Mouse (Mus musculus): ENCODE data around the gene Gm20388. TPM values are rescaled to one million over a fixed set of nuclear protein-coding genes. Genes with fewer than 3 reads are reported as not detected.

The Gm20388 gene
- polyA plus RNA-seq, 1 experiment from 2014 or later, result 7.4 TPM

DNA sequence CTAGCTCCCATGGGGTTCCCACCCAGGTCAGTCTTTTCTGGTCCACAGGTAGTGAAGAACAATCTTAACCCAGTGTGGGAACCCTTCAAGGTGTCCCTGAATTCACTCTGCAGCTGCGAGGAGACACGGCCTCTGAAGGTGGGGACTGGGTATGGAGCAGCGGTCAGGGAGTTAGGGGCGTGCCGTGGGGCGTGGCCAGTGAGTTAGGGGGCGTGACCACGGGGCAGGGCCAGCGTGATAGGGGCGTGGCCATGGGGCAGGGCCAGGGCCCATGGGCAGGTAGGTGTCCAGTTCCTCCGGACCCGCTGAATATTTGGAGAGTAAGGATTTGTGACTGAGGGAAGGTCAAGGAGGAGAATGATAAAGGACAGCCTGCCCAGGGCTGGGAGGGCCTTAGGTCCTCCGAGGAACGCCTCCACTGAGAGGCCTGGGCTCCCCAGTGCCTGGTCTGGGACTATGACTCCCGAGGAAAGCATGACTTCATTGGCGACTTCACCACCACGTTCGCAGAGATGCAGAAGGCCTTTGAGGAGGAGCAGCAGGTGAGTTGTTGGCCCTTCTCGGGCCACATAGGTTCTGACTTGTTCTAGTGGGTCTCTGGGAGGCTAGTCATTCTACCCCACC, 3215.7 kb downstream of the Gm20388 start:
- ATAC-seq (ENCODE audit: insufficient read depth, low FRiP score), result peak; percentile 75; the same call in 1 of the 2 replicates
- Histone ChIP-seq H3K9me3 (replicated peaks; ENCODE audit: control insufficient read depth, low read length) (no peaks in the 10 kb centered on the region), H3K27ac (ENCODE audit: low read length) (no peak overlapping the region), H3K27me3 (ENCODE audit: control insufficient read depth, insufficient read depth, low read length) (0 out of 2 replicates have a peak, but pooled peaks cover 4% of the 10 kb centered on the region), H3K4me2 (ENCODE audit: low read depth, low read length) (peak overlapping the region; percentile 38), H3K9ac (ENCODE audit: low read length) (no peak overlapping the region), H3K4me1 (ENCODE audit: control insufficient read depth, insufficient read depth, low read length) (peaks cover 9% of the 10 kb centered on the region; the same call in 1 of the 2 replicates), H3K36me3 (ENCODE audit: control insufficient read depth, insufficient read depth, low read length) (no peaks in the 10 kb centered on the region), H3K4me3 (replicated peaks; ENCODE audit: low read length) (no peak overlapping the region)
- 8% methylated on average over 19 of the region's 19 CpGs for WGBS

DNA sequence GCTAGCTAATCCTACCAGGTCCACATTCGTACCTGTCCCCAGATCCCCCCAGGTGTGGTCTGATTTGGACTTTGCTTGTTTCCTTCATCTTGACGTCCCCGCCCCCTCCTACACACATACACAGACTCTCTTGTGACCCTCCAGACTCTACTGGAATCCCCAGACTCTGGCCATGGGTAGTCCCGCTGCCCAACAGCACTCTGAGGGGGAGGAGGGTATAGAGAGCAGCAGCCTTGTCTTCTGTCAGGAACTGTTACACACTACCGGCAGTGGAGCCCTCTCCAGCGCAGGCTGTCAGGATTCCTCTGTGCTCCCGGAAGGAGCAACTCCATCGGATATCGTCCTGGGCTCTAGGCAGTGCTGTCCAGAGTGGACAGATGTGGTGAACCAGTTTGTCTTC, 3220.4 kb downstream of the Gm20388 start:
- no peak for ATAC-seq (ENCODE audit: insufficient read depth, low FRiP score)
- no peak overlapping the region for H3K27ac ChIP-seq (ENCODE audit: low read length)
- H3K4me1 ChIP-seq (ENCODE audit: control insufficient read depth, insufficient read depth, low read length), result peaks cover 8% of the 10 kb centered on the region; the same call in 1 of the 2 replicates
- no peak overlapping the region for H3K4me3 ChIP-seq (replicated peaks; ENCODE audit: low read length)
- no peaks in the 10 kb centered on the region for H3K36me3 ChIP-seq (ENCODE audit: control insufficient read depth, insufficient read depth, low read length)
- H3K4me2 ChIP-seq (ENCODE audit: low read depth, low read length), result no peak overlapping the region
- 52% methylated on average over 9 of the region's 9 CpGs for WGBS
- 0 out of 2 replicates have a peak, but pooled peaks cover 4% of the 10 kb centered on the region for H3K27me3 ChIP-seq (ENCODE audit: control insufficient read depth, insufficient read depth, low read length)
- no peak overlapping the region for H3K9ac ChIP-seq (ENCODE audit: low read length)
- no peaks in the 10 kb centered on the region for H3K9me3 ChIP-seq (replicated peaks; ENCODE audit: control insufficient read depth, low read length)

DNA sequence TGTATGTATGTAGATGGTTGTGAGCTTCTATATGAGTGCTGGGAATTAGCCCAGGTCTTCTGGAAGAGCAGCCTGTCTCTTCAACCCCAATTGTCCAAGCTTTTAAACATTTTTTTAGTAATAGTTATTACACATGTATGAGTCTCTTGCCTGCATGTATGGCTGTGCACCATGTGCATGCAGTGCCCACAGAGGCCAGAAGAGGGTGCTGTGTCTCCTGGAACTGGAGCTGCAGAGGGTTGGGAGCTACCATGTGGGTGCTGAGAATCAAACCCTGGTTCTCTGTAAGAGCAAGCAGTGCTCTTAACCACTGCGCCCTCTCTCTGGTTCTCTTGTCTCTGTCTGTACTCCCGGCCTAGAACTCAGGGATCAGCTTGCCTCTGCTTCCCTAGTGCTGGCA, 3222.3 kb downstream of the Gm20388 start:
- H3K9me3 ChIP-seq (replicated peaks; ENCODE audit: control insufficient read depth, low read length), result no peaks in the 10 kb centered on the region
- 98% methylated on average over 2 of the region's 2 CpGs for WGBS
- no peak overlapping the region for H3K9ac ChIP-seq (ENCODE audit: low read length)
- H3K27ac ChIP-seq (ENCODE audit: low read length), result no peak overlapping the region
- H3K36me3 ChIP-seq (ENCODE audit: control insufficient read depth, insufficient read depth, low read length), result no peaks in the 10 kb centered on the region
- no peak overlapping the region for H3K4me3 ChIP-seq (replicated peaks; ENCODE audit: low read length)
- H3K27me3 ChIP-seq (ENCODE audit: control insufficient read depth, insufficient read depth, low read length), result no peaks in the 10 kb centered on the region
- ATAC-seq (ENCODE audit: insufficient read depth, low FRiP score), result no peak
- no peak overlapping the region for H3K4me2 ChIP-seq (ENCODE audit: low read depth, low read length)
- H3K4me1 ChIP-seq (ENCODE audit: control insufficient read depth, insufficient read depth, low read length), result peaks cover 23% of the 10 kb centered on the region

DNA sequence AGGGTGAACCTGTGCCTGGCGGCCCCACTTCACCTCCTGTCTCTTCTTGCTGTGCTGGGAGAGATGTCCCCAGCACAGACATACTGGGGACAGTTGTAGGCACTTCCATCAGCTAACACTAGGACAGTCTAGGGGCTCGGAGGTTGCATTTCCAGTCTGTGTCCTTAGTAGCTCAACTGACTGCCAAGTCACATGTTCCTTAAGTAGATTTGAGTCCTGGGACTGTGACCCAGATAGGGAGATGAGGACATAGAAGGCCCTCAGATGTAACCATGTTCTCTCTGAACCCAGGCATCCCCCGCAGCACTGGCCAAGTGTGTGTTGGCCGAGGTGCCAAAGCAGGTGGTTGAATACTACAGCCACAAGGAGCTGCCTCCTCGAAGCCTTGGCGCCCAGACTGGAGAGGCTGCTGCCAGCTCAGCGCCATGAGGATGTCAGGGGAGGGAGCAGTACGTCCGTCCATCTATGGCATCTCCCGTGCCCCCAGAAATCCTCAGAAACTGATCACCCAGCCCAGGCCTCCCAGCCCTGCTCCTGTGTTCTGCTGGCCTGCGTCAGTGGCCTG, 3223.6 kb downstream of the Gm20388 start:
- Histone ChIP-seq H3K9me3 (replicated peaks; ENCODE audit: control insufficient read depth, low read length) (no peaks in the 10 kb centered on the region), H3K27me3 (ENCODE audit: control insufficient read depth, insufficient read depth, low read length) (no peaks in the 10 kb centered on the region), H3K4me3 (replicated peaks; ENCODE audit: low read length) (no peak overlapping the region), H3K4me2 (ENCODE audit: low read depth, low read length) (no peak overlapping the region), H3K9ac (ENCODE audit: low read length) (no peak overlapping the region), H3K4me1 (ENCODE audit: control insufficient read depth, insufficient read depth, low read length) (peaks cover 30% of the 10 kb centered on the region), H3K36me3 (ENCODE audit: control insufficient read depth, insufficient read depth, low read length) (no peaks in the 10 kb centered on the region), H3K27ac (ENCODE audit: low read length) (no peak overlapping the region)
- ATAC-seq (ENCODE audit: insufficient read depth, low FRiP score), result no peak
- WGBS, result 89% methylated on average over 11 of the region's 11 CpGs

DNA sequence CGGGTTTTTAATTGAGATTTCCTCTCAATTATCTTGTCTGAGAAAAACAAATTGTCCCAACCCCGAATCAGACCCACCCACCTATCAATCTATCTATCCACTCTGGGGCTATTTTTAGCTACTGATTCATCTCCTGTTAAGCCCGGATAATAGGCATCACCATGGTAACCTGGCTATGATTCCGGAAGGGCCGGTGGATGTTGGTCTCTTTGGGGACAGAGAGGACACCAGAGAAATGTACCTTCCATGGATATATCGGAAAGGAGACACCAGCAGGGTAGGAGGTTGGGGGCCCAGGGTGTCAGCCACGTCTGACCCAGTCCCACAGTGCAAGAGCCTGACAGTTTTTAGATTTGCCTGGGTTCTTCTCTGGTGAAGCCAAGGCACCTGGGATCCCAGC, 3224.8 kb downstream of the Gm20388 start:
- no peaks in the 10 kb centered on the region for H3K36me3 ChIP-seq (ENCODE audit: control insufficient read depth, insufficient read depth, low read length)
- WGBS, result 28% methylated on average over 7 of the region's 7 CpGs
- H3K27me3 ChIP-seq (ENCODE audit: control insufficient read depth, insufficient read depth, low read length), result no peaks in the 10 kb centered on the region
- H3K4me1 ChIP-seq (ENCODE audit: control insufficient read depth, insufficient read depth, low read length), result peaks cover 30% of the 10 kb centered on the region
- no peak overlapping the region for H3K27ac ChIP-seq (ENCODE audit: low read length)
- ATAC-seq (ENCODE audit: insufficient read depth, low FRiP score), result no peak
- no peak overlapping the region for H3K4me3 ChIP-seq (replicated peaks; ENCODE audit: low read length)
- H3K9ac ChIP-seq (ENCODE audit: low read length), result no peak overlapping the region
- H3K4me2 ChIP-seq (ENCODE audit: low read depth, low read length), result no peak overlapping the region
- no peaks in the 10 kb centered on the region for H3K9me3 ChIP-seq (replicated peaks; ENCODE audit: control insufficient read depth, low read length)

DNA sequence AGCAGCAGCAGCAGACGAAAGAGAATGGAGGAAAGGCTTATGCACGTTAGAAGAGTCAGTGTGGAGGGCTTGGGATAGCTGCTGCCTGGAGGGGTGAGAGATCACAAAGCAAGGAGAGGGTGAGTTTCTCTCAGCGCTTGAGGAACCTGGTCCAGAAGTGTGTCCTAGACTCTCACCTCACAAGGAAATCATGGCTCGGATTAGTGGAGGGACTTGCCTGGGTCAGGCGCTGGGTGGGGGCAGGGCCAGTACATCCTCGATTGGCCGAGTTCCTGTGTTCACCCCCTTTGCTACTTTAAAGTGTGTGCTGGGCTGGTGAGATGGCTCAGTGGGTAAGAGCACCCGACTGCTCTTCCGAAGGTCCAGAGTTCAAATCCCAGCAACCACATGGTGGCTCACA, 3225.2 kb downstream of the Gm20388 start:
- H3K4me1 ChIP-seq (ENCODE audit: control insufficient read depth, insufficient read depth, low read length), result peaks cover 30% of the 10 kb centered on the region
- no peak overlapping the region for H3K27ac ChIP-seq (ENCODE audit: low read length)
- WGBS, result 43% methylated on average over 9 of the region's 9 CpGs
- no peak overlapping the region for H3K4me2 ChIP-seq (ENCODE audit: low read depth, low read length)
- H3K9me3 ChIP-seq (replicated peaks; ENCODE audit: control insufficient read depth, low read length), result no peaks in the 10 kb centered on the region
- no peak overlapping the region for H3K9ac ChIP-seq (ENCODE audit: low read length)
- H3K27me3 ChIP-seq (ENCODE audit: control insufficient read depth, insufficient read depth, low read length), result no peaks in the 10 kb centered on the region
- H3K36me3 ChIP-seq (ENCODE audit: control insufficient read depth, insufficient read depth, low read length), result no peaks in the 10 kb centered on the region
- no peak for ATAC-seq (ENCODE audit: insufficient read depth, low FRiP score)
- no peak overlapping the region for H3K4me3 ChIP-seq (replicated peaks; ENCODE audit: low read length)

DNA sequence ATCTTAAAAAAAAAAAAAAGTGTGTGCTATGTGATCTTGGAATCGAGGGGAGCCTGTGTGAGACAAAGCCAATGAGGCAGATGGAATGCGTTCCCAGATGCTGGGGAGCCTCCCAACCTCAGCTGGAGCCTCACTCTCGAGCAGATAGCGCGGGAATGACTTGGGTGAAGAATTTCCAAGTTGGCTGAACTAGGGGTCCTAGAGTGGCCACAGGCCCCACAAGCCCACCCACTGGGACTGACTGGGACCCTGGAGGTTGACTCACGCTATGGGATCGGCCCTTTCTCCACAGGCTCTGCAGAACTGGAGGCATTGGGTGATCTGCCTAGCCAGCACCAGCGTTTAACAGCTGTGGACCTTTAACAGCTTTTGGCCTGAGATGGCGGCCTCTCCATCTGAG, 3225.6 kb downstream of the Gm20388 start:
- 69% methylated on average over 9 of the region's 9 CpGs for WGBS
- Histone ChIP-seq H3K9ac (ENCODE audit: low read length) (no peak overlapping the region), H3K27ac (ENCODE audit: low read length) (peak overlapping the region; percentile 87), H3K27me3 (ENCODE audit: control insufficient read depth, insufficient read depth, low read length) (no peaks in the 10 kb centered on the region), H3K9me3 (replicated peaks; ENCODE audit: control insufficient read depth, low read length) (no peaks in the 10 kb centered on the region), H3K4me2 (ENCODE audit: low read depth, low read length) (no peak overlapping the region), H3K36me3 (ENCODE audit: control insufficient read depth, insufficient read depth, low read length) (no peaks in the 10 kb centered on the region), H3K4me3 (replicated peaks; ENCODE audit: low read length) (no peak overlapping the region), H3K4me1 (ENCODE audit: control insufficient read depth, insufficient read depth, low read length) (peaks cover 33% of the 10 kb centered on the region)
- no peak for ATAC-seq (ENCODE audit: insufficient read depth, low FRiP score)

DNA sequence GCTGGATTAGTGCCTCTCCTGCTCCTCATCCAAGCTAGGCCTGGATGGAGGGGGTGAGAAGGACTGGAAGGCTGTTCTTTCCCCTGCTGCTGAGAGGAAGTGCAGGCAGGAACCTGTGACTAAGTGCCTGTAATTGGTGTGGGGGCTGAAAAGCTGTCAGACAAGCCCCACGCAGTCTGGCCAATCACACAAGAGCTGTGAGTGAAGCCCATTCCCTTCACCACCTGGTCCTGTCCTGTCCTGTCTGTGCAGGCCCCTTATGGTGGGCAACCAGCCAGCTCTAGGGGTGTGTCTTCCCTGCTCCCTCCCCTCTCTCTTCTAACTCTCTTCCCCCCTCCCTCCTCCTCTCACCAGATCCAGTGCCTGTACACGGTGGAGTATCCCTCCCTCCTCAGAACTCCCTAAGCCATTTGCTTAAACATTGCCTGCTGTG, 3227.0 kb downstream of the Gm20388 start:
- H3K27me3 ChIP-seq (ENCODE audit: control insufficient read depth, insufficient read depth, low read length), result no peaks in the 10 kb centered on the region
- H3K9me3 ChIP-seq (replicated peaks; ENCODE audit: control insufficient read depth, low read length), result no peaks in the 10 kb centered on the region
- H3K27ac ChIP-seq (ENCODE audit: low read length), result peak overlapping the region; percentile 87
- 10% methylated on average over 2 of the region's 2 CpGs for WGBS
- H3K9ac ChIP-seq (ENCODE audit: low read length), result peak overlapping the region; percentile 54
- peak; percentile 91 for ATAC-seq (ENCODE audit: insufficient read depth, low FRiP score)
- no peak overlapping the region for H3K4me2 ChIP-seq (ENCODE audit: low read depth, low read length)
- H3K4me3 ChIP-seq (replicated peaks; ENCODE audit: low read length), result no peak overlapping the region
- peaks cover 42% of the 10 kb centered on the region for H3K4me1 ChIP-seq (ENCODE audit: control insufficient read depth, insufficient read depth, low read length)
- H3K36me3 ChIP-seq (ENCODE audit: control insufficient read depth, insufficient read depth, low read length), result no peaks in the 10 kb centered on the region

DNA sequence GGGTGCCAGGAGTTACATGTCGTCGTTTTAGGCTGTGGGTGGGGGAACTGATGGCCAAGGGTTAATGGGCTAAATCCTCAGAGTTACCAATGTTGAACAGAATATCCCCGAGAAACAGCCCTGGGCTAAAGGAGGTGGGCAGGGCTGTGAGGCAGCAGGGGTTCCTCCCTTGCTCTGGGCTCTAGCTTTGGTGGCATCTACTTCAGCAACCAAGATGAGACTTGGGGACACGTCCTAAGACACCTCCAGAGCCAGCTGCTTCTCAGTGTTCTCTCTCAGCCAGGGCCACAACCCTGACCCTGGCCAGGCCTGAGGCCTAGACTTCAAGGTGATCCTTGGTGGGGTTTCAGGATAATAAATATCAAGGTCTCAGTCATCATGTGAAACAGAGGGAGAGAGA, 3228.1 kb downstream of the Gm20388 start:
- no peaks in the 10 kb centered on the region for H3K27me3 ChIP-seq (ENCODE audit: control insufficient read depth, insufficient read depth, low read length)
- H3K4me1 ChIP-seq (ENCODE audit: control insufficient read depth, insufficient read depth, low read length), result peaks cover 43% of the 10 kb centered on the region
- WGBS, result 56% methylated on average over 4 of the region's 4 CpGs
- no peaks in the 10 kb centered on the region for H3K36me3 ChIP-seq (ENCODE audit: control insufficient read depth, insufficient read depth, low read length)
- ATAC-seq (ENCODE audit: insufficient read depth, low FRiP score), result no peak
- no peak overlapping the region for H3K4me2 ChIP-seq (ENCODE audit: low read depth, low read length)
- H3K9ac ChIP-seq (ENCODE audit: low read length), result no peak overlapping the region
- H3K4me3 ChIP-seq (replicated peaks; ENCODE audit: low read length), result no peak overlapping the region
- H3K9me3 ChIP-seq (replicated peaks; ENCODE audit: control insufficient read depth, low read length), result no peaks in the 10 kb centered on the region
- H3K27ac ChIP-seq (ENCODE audit: low read length), result no peak overlapping the region
